Mouse (Mus musculus) MEL (cell line): ENCODE data around the gene Cacnb3. TPM values are rescaled to one million over a fixed set of nuclear protein-coding genes. Genes with fewer than 3 reads are reported as not detected.
A peak's percentile ranks its signal among the peaks of the same experiment; 100 is the strongest.

Source experiments
- DNase-seq: peaks from one replicate; pipeline ENCODE4 v3.0.0; 2011; ENCODE audit warnings: low read depth, low spot score
- H3K27ac ChIP-seq: 2 replicates; pipeline ENCODE4 v1.5.1; 2012; ENCODE audit warnings: low read depth, mild to moderate bottlenecking, control low read depth, low read length, moderate library complexity; ENCODE audit not compliant: control insufficient read depth
- H3K27me3 ChIP-seq, 2 experiments: fragments of 150-350 bp in 1 of 2; sonication (generic) in 1 of 2; 2 replicates each; pipeline ENCODE4 v1.6.1; 2012; ENCODE audit warnings: low read length in 2 of 2, mild to moderate bottlenecking in 2 of 2, improper control_type of control experiment in 1 of 2, moderate library complexity in 1 of 2; ENCODE audit not compliant: insufficient read depth in 2 of 2, control insufficient read depth in 1 of 2
- H3K36me3 ChIP-seq, 2 experiments: 2 replicates each; pipeline ENCODE4 v1.6.1; 2012 to 2014; ENCODE audit warnings: low read length in 2 of 2, improper control_type of control experiment in 1 of 2, inconsistent platforms in 1 of 2, mild to moderate bottlenecking in 1 of 2; ENCODE audit not compliant: insufficient read depth in 2 of 2, control insufficient read depth in 1 of 2
- H3K4me1 ChIP-seq, 2 experiments: fragments of 150-350 bp in 1 of 2; sonication (generic) in 1 of 2; 2 replicates each; pipeline ENCODE4 v1.6.1; 2012; ENCODE audit warnings: low read length in 2 of 2, improper control_type of control experiment in 1 of 2, mild to moderate bottlenecking in 1 of 2; ENCODE audit not compliant: insufficient read depth in 2 of 2, control insufficient read depth in 1 of 2
- H3K4me3 ChIP-seq, 2 experiments: fragments of 150-350 bp in 1 of 2; sonication (generic) in 1 of 2; 2 replicates each; pipeline ENCODE4 v1.5.1; 2012; ENCODE audit warnings: low read depth in 2 of 2, low read length in 2 of 2, mild to moderate bottlenecking in 2 of 2, moderate library complexity in 2 of 2, control low read depth in 1 of 2, improper control_type of control experiment in 1 of 2; ENCODE audit not compliant: control insufficient read depth in 1 of 2, insufficient read depth in 1 of 2
- H3K79me2 ChIP-seq: 2 replicates; pipeline ENCODE4 v1.6.1; 2012; ENCODE audit warnings: mild to moderate bottlenecking, low read length, moderate library complexity; ENCODE audit not compliant: control insufficient read depth, poor library complexity, insufficient read depth
- H3K9ac ChIP-seq: 2 replicates; pipeline ENCODE4 v1.6.1; 2012; ENCODE audit warnings: low read depth, mild to moderate bottlenecking, control low read depth, low read length, moderate library complexity; ENCODE audit not compliant: control insufficient read depth, poor library complexity, severe bottlenecking
- H3K9me3 ChIP-seq: fragments of 150-350 bp; sonication (generic); replicated peaks from 2 replicates; pipeline ENCODE4 v1.6.1; 2012; ENCODE audit warnings: mild to moderate bottlenecking, low read length, improper control_type of control experiment, moderate library complexity; ENCODE audit not compliant: insufficient read depth
- CHD1 ChIP-seq: IDR thresholded peaks from 2 replicates; pipeline ENCODE4 v1.6.1; 2012; ENCODE audit warnings: low read depth, mild to moderate bottlenecking, inconsistent platforms, low read length, improper control_type of control experiment
- JUND ChIP-seq: IDR thresholded peaks from 2 replicates; pipeline ENCODE4 v1.6.1; 2011; ENCODE audit warnings: low read depth, mild to moderate bottlenecking, improper control_type of control experiment, low read length
- KAT2A ChIP-seq: conservative IDR thresholded peaks from 2 replicates; pipeline ENCODE4 v1.6.1; 2012; ENCODE audit warnings: low read depth, low read length, improper control_type of control experiment, inconsistent platforms
- MAX ChIP-seq: IDR thresholded peaks from 2 replicates; pipeline ENCODE4 v1.6.1; 2011; ENCODE audit warnings: low read length, improper control_type of control experiment
- MAZ ChIP-seq: IDR thresholded peaks from 2 replicates; pipeline ENCODE4 v1.6.1; 2012; ENCODE audit warnings: low read depth, mild to moderate bottlenecking, inconsistent platforms, low read length, improper control_type of control experiment
- MEF2A ChIP-seq: IDR thresholded peaks from 2 replicates; pipeline ENCODE4 v1.6.1; 2014; ENCODE audit warnings: low read depth, mild to moderate bottlenecking, inconsistent platforms, low read length, improper control_type of control experiment; ENCODE audit not compliant: poor library complexity, insufficient replicate concordance, severe bottlenecking; ENCODE audit errors: extremely low read depth
- MXI1 ChIP-seq: IDR thresholded peaks from 2 replicates; pipeline ENCODE4 v1.6.1; 2011; ENCODE audit warnings: mild to moderate bottlenecking, low read depth, low read length, improper control_type of control experiment
- MYB ChIP-seq: IDR thresholded peaks from 2 replicates; pipeline ENCODE4 v1.6.1; 2011; ENCODE audit warnings: mild to moderate bottlenecking, low read depth, low read length, improper control_type of control experiment
- MYC ChIP-seq: IDR thresholded peaks from 2 replicates; pipeline ENCODE4 v1.6.1; 2011; ENCODE audit warnings: low read depth, mild to moderate bottlenecking, low read length, improper control_type of control experiment, moderate library complexity
- NRF1 ChIP-seq: IDR thresholded peaks from 2 replicates; pipeline ENCODE4 v1.6.1; 2014; ENCODE audit warnings: low read depth, mild to moderate bottlenecking, inconsistent platforms, low read length, improper control_type of control experiment, moderate library complexity; ENCODE audit not compliant: poor library complexity, insufficient read depth, severe bottlenecking
- POLR2AphosphoS5 ChIP-seq: IDR thresholded peaks from 2 replicates; pipeline ENCODE4 v1.6.1; 2012; ENCODE audit warnings: low read depth, borderline replicate concordance, mild to moderate bottlenecking, inconsistent platforms, low read length, moderate library complexity, mixed read lengths
- RAD21 ChIP-seq: IDR thresholded peaks from 2 replicates; pipeline ENCODE4 v1.6.1; 2011; ENCODE audit warnings: mild to moderate bottlenecking, low read depth, low read length, improper control_type of control experiment
- RCOR1 ChIP-seq: IDR thresholded peaks from 2 replicates; pipeline ENCODE4 v1.6.1; 2012; ENCODE audit warnings: low read depth, mild to moderate bottlenecking, inconsistent platforms, low read length, improper control_type of control experiment
- SIN3A ChIP-seq: IDR thresholded peaks from 2 replicates; pipeline ENCODE4 v1.6.1; 2012; ENCODE audit warnings: low read length, improper control_type of control experiment, inconsistent platforms
- TAL1 ChIP-seq: IDR thresholded peaks from 2 replicates; pipeline ENCODE4 v1.6.1; 2012; ENCODE audit warnings: mild to moderate bottlenecking, inconsistent platforms, low read length, moderate library complexity, mixed read lengths
- TBP ChIP-seq: IDR thresholded peaks from 2 replicates; pipeline ENCODE4 v1.8.0; 2011; ENCODE audit warnings: low read depth, low read length, improper control_type of control experiment
- UBTF ChIP-seq: IDR thresholded peaks from 2 replicates; pipeline ENCODE4 v1.6.1; 2012; ENCODE audit warnings: low read depth, mild to moderate bottlenecking, inconsistent platforms, low read length, improper control_type of control experiment, moderate library complexity, borderline replicate concordance; ENCODE audit not compliant: insufficient read depth
- USF2 ChIP-seq, 2 experiments: IDR thresholded peaks; 2 replicates each; pipeline ENCODE4 v1.6.1; 2011 to 2012; ENCODE audit warnings: improper control_type of control experiment in 2 of 2, low read length in 2 of 2, borderline replicate concordance in 1 of 2, inconsistent platforms in 1 of 2, low read depth in 1 of 2, mild to moderate bottlenecking in 1 of 2; ENCODE audit not compliant: insufficient read depth in 1 of 2
- ZC3H11A ChIP-seq: IDR thresholded peaks from 2 replicates; pipeline ENCODE4 v1.6.1; 2012; ENCODE audit warnings: low read depth, mild to moderate bottlenecking, inconsistent platforms, low read length, improper control_type of control experiment
- ZKSCAN1 ChIP-seq: IDR thresholded peaks from 2 replicates; pipeline ENCODE4 v1.6.1; 2012; ENCODE audit warnings: low read depth, mild to moderate bottlenecking, inconsistent platforms, low read length, improper control_type of control experiment, moderate library complexity
- ZMIZ1 ChIP-seq: IDR thresholded peaks from 2 replicates; pipeline ENCODE4 v1.6.1; 2012; ENCODE audit warnings: low read depth, mild to moderate bottlenecking, inconsistent platforms, low read length, improper control_type of control experiment, moderate library complexity
- polyA plus RNA-seq, 2 experiments: library from polyadenylated mRNA; stranded (reverse) in 1 of 2; unstranded in 1 of 2; fragments of >175 nt in 1 of 2; fragments of >200 nt in 1 of 2; gene quantifications; 2 replicates each; pipeline versions ENCODE4 v1.2.1 to v1.2.4; 2012; ENCODE audit warnings: low replicate concordance in 2 of 2, low read depth in 1 of 2; ENCODE audit not compliant: insufficient read length in 2 of 2, insufficient read depth in 1 of 2, missing spikeins in 1 of 2
- total RNA-seq: library from RNA; depleted of rRNA; stranded (reverse); fragments of 300-350 nt; gene quantifications from 2 replicates; pipeline ENCODE4 v1.2.3, GENCODE M21; 2012

Gene Cacnb3
- total and polyA plus RNA-seq, 3 experiments: 1.4 to 8.5 TPM; not detected in 1

DNA sequence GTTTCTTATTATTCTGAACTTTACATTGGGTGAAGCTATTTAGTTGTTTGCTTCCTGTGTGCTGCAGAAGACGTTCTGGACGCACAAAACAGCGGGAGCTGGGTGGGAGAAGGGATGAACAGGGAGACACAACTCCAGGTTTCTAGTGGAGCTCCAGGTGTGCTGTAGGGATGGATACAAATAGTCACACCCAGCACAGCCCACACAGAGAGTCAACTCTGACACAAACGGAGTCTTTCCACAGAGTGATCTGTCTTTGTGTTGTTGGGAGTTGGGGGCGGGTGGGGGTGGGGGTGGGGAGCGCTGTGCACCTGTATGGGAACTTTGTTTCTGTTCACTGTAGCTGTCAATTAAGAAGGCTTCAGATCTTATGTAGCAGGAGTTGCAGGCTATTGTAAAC, 7.9 kb upstream of the Cacnb3 start:
- Histone ChIP-seq H3K27ac (no peak overlapping the region), H3K27me3 (peaks cover 17 to 29% of the 10 kb centered on the region in 2 experiments), H3K9ac (no peak overlapping the region), H3K4me1 (no peaks in the 10 kb centered on the region), H3K79me2 (no peaks in the 10 kb centered on the region), H3K4me3 (no peak overlapping the region), H3K9me3 (no peaks in the 10 kb centered on the region), H3K36me3 (no peaks in the 10 kb centered on the region)
- DNase-seq: no peak
- TF ChIP-seq ZC3H11A: no peak
- TF ChIP-seq CHD1: no peak
- no peak for TF ChIP-seq RCOR1
- TF ChIP-seq JUND: no peak
- TF ChIP-seq MYC: no peak
- TF ChIP-seq KAT2A: no peak
- TF ChIP-seq MAZ: no peak
- no peak for TF ChIP-seq MYB

DNA sequence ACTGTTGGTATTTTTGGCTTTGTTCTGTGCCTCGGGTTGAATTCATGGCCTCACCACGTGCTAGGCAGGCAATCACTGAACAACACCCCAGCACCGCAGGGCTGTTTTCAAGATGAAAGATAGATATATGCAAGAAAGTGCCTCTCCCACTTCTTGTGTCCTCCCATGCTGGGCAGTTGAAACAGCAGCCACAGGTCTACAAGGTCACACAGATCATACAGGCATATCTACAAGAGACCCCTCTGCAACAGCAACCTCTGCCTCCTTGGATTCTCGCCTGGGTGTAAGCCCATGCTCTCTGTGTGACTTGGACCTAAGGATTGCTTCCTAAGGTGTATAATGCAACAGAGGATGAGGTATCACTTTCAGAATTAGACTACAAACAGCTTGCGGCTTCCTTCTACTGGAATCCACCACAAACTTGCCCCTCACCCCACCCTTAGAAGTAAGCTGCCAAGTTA, 7.2 kb upstream of the Cacnb3 start:
- Histone ChIP-seq H3K27ac (no peak overlapping the region), H3K79me2 (no peaks in the 10 kb centered on the region), H3K4me1 (no peaks in the 10 kb centered on the region), H3K9me3 (no peaks in the 10 kb centered on the region), H3K27me3 (peaks cover 20 to 34% of the 10 kb centered on the region in 2 experiments), H3K4me3 (no peak overlapping the region), H3K9ac (no peak overlapping the region), H3K36me3 (no peaks in the 10 kb centered on the region)
- peak; percentile 20; the same call in 1 of the 2 replicates for TF ChIP-seq MXI1
- TF ChIP-seq MAX: no peak; the same call in 1 of the 2 replicates
- no peak for TF ChIP-seq RCOR1
- DNase-seq: no peak

DNA sequence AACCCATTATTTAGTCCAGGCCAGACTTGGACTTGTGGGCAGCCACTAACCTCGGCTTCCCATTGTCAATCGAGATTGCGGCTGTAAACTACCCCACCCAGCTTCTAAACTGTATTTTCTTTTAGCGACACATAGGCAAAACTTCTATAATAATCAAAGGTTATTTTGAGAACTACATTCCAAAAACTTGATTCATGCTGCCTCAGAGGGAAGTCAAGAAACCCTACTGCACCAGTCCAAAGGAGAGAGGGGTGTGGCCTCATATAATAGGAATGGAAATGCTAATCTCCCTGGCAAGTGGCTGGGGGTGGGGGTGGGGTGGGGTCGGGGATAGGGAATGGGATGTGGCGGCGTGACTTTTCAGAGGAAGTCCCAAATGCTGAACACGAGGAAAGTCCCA, 4.6 kb upstream of the Cacnb3 start:
- DNase-seq: no peak
- Histone ChIP-seq H3K4me3 (no peak overlapping the region), H3K36me3 (no peaks in the 10 kb centered on the region), H3K27ac (no peak overlapping the region), H3K9ac (no peak overlapping the region), H3K27me3 (peaks cover 19 to 30% of the 10 kb centered on the region in 2 experiments), H3K4me1 (no peaks in the 10 kb centered on the region), H3K79me2 (no peaks in the 10 kb centered on the region), H3K9me3 (no peaks in the 10 kb centered on the region)
- TF ChIP-seq MAX (no peak), UBTF (no peak), NRF1 (no peak), TAL1 (no peak), POLR2AphosphoS5 (no peak), KAT2A (no peak), USF2 (IDR thresholded peaks at IDR 0.05; ENCODE audit: borderline replicate concordance in 1 of 2, insufficient read depth in 1 of 2, low read depth in 1 of 2, low read length in 2 of 2) (no peak), MEF2A (no peak), RCOR1 (no peak), MYC (no peak), MAZ (no peak), MYB (no peak), ZKSCAN1 (no peak), SIN3A (no peak), RAD21 (no peak), TBP (no peak), ZMIZ1 (no peak)
